Mouse (Mus musculus): ENCODE data around the gene Tmem151a.

DNA sequence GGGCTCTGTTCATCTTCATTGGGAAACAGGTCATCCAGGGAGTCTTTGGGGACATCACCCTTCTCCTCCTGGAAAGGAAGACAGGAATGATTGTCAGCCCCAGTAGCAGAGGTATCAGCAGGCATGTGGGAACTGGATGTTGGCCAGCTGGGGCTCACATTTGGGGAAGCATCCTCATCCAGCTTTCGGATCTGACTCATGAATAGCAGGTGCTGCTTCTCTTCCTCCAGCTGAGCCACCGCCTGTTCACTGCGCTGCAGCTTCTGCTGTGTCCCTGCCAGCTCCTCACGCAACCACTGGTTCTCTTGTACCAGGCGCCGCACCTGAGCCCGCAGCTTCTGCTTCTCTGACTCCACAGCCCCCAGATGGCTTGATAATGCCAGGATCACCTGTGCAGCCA, 28.5 kb upstream of the Tmem151a start:
- TF ChIP-seq GATA1 (IDR thresholded peaks at IDR 0.05; ENCODE audit: borderline replicate concordance, low read length) (no peak), FLI1 (IDR thresholded peaks at IDR 0.05; ENCODE audit: low read length) (no peak)
